Mouse (Mus musculus) CD4-positive, CD25-positive, alpha-beta regulatory T cell, adult 2 months (primary cell): ENCODE measurements around the gene Tubg2.
"Not testable (repeated sequence)": the region's sequence is repeated elsewhere in the genome, so short reads cannot be mapped to it uniquely, and the experiment has no call there.

Experiments
- DNase-seq: peaks from one replicate; pipeline ENCODE4 v3.0.0-alpha.2; 2012; ENCODE audit warnings: low read depth, low spot score

Tubg2 gene

DNA sequence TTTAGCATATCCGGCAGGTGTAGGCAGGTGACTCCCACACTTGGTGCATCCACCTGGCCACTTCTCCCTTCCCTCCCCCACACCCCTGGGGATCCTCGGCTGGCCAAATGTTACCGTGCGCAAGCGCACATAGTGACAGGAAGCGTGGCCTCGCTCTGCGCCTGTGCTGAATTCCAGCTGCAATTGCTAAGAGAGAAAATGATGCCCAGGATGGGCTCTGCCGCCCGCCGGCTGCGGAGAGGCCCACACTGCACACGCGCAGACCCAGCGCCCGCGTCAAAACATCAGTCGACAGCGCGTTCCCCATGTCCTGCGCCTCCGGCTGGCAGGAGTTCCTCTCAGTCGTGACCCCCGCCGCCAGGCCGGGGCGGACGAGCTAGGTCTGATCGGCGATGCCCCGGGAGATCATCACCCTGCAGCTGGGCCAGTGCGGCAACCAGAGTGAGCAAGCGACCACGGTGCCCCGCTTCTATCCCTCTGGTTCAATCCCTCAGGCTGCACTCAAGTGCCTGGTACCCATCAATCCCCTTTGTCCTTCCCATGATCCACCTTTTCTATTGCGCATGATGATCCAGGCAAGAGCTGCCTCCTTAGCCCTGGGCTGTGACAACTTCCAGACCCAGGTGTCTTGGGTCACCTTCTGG lies at the start of gene Tubg2:
Gene Tubg2, plus strand, starts transcription at position 180 of the 644 bp plus-strand sequence.
- peak; percentile 72 for DNase-seq

GRCm38 (mm10) chr11:101109351-101109750 lies 46.4 kb upstream of the Tubg2 start:
- DNase-seq = no peak

- no peak for DNase-seq
These were observed 45.0 kb upstream of the Tubg2 start for GRCm38 (mm10) chr11:101110708-101111107.

GRCm38 (mm10) chr11:101111178-101111577 lies 44.5 kb upstream of the Tubg2 start:
- DNase-seq = no peak

DNA sequence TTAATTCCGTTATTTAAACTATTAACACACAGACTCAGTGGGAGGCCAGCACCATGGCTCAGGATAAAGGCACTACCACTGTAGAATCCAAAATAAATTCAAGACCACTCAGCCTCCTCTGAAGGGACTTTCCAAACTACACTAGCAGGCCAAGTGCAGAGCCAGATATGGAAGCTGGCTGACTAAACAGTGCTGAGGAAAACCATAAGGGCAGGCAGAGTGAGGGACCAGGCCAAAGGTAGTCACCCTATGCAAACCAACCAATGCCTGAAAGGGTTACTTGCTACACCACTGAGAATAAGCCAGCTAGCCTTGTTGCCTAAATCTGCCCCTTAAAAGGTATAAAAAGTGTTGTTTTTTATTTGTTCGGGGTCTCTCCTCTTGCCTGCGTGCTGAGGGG lies 43.5 kb upstream of the Tubg2 start:
- DNase-seq = no peak

GRCm38 (mm10) chr11:101115564-101115963 lies 40.1 kb upstream of the Tubg2 start:
- DNase-seq = no peak

GRCm38 (mm10) chr11:101118105-101118504 lies 37.6 kb upstream of the Tubg2 start:
- DNase-seq = peak; percentile 29

DNA sequence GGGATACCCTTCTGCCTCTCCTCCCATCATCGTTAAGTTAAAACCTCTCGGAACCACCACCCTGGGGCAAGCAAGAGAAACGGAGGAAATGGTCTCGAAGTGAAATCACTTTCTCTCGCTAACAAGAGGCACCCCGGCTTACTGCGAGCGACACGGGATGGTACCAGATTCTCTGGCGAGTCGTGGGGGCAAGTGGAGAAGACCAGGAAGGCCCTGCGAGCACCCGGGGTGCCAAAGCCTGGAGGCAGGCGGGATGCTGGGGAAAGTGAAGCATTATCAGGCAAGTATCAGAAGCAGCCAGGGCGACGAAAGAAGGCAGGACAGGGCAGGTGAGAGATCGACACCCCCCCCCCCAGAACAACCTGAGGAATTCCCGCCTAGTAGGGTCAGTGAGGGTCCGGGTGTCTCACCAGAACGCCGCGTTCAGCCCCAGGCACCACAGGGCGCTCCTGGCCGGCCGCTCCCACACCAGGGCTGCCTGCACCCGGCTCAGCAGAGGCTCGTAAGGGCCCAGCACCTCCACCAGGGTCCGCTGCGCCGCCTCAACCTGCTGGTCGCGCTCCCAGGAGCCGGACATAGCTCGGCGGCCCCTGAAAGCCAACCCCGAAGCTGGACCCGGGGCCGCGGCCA lies 36.5 kb upstream of the Tubg2 start:
- no peak for DNase-seq

DNA sequence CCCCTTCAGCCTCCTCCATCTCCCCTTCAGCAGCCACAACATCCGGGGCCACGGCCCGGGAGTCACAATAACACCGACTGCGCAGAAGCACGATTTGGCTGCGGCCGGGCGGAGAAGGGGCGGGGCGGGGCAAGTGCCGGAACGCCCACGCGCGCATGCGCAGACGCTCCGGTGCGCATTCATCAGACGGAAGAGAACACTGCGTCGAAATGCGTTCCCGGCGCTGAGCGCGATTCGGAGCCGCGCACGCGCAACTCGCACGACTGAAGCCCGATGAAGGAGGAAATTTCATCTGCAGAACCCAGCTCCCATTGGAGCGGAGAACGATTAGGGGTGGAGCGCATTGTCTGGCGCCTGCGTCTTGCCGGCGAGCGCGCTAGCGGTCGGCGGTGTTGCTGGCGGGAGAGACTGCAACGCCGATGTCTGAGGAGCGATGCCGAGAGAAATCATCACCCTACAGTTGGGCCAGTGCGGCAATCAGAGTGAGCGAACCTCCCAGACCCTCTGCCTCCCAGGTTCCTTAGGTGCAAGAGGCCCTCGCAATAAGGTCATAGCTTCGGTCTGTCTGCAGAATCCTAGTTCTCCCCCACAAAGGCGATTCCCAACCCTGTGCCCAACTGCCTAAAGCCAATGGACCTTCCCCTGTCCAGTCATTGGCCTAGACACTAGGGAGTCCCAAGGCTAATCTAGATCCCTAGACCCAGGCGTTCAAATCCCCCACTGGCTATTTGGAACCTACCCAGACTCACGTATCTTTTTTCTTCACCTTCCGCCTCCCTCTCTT lies 35.8 kb upstream of the Tubg2 start, which contains the start of the genes Retreg3 and Tubg1:
Gene Retreg3, minus strand, starts transcription at position 133 of the 784 bp plus-strand sequence.
Gene Tubg1, plus strand, starts transcription at position 178 of the 784 bp plus-strand sequence.
- DNase-seq = peak; percentile 100

DNA sequence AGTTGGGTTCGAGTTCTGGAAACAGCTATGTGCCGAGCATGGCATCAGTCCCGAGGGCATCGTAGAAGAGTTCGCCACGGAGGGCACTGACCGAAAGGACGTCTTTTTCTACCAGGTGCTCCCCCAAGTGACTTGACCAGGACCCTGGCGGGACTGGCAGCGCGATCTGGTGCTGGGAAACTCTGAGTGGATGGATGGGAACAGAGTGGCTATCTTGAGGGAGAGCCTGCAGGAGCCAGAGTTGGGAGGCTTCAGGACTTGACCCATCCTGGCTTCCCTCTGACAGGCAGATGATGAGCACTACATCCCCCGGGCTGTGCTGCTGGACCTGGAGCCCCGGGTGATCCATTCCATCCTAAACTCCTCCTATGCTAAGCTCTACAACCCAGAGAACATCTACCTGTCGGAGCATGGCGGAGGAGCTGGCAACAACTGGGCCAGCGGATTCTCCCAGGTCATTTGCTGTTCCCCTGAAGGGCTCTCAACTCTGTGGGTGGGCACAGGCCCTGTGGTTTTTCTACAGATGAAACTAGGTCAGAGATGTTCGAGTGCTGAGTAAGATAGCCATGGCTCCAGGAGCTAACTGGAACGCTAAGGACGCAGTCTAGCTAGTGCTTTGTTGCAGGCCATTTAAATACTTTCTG lies 35.0 kb upstream of the Tubg2 start:
- no peak for DNase-seq

GRCm38 (mm10) chr11:101124494-101124893 lies 31.2 kb upstream of the Tubg2 start:
- not testable (repeated sequence) for DNase-seq

DNA sequence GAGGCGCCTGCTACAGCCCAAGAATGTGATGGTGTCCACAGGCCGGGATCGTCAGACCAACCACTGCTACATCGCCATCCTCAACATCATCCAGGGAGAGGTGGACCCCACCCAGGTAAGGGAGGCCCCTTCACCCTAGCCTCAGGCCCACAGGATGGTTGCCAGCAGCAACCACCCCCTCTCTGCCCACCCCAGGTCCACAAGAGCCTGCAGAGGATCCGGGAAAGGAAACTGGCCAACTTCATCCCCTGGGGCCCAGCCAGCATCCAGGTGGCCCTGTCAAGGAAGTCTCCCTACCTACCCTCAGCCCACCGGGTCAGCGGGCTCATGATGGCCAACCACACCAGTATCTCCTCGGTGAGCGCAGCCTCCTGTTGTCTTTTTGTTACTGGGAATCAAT lies 30.7 kb upstream of the Tubg2 start:
- not testable (repeated sequence) for DNase-seq

- DNase-seq = peak; percentile 36
These were observed 28.6 kb upstream of the Tubg2 start for GRCm38 (mm10) chr11:101127075-101127474.

- DNase-seq = no peak
These were observed 26.6 kb upstream of the Tubg2 start for GRCm38 (mm10) chr11:101128996-101129577.

GRCm38 (mm10) chr11:101130056-101130756 lies 25.5 kb upstream of the Tubg2 start:
- DNase-seq = no peak

- DNase-seq = no peak
These were observed 24.5 kb upstream of the Tubg2 start for GRCm38 (mm10) chr11:101131187-101131586.

DNA sequence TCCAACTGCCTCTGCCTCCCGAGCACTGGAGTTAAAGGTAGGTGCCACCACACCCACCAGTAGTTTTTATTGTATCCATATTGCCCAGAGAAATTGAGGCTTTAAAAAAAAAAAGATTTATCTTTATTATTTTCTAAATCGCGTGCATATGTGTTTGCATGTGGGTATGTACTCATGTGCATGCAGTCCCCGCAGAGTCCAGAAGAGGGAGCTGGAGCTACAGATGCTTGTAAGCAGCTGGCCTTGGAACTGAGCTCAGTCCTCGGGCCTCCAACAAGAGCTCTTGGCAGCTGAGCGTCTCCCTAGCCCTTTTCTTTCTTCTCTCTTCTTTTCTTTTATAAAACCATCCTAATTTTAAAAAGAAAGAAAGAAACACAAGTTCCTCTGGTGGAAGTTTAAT lies 24.0 kb upstream of the Tubg2 start:
- DNase-seq = peak; percentile 51

DNA sequence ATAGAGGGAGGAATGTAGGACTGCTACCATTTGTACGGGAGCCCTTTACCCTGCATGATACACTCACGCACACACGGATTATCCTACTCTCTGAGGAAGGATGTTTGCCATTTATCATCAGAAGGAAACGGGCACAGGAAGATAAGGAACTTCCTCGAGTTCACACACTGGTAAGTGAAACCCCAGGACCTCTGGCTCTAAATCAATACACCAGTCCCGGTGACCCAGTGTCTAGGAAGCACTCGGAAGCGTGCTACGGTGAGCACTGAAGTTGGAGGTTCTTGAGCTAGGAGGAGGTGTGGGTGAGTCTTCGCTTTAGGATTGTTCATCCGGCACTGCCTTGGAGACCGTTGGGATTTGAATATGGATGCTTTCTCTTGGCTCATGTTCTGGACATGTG lies 22.7 kb upstream of the Tubg2 start:
- no peak for DNase-seq

DNA sequence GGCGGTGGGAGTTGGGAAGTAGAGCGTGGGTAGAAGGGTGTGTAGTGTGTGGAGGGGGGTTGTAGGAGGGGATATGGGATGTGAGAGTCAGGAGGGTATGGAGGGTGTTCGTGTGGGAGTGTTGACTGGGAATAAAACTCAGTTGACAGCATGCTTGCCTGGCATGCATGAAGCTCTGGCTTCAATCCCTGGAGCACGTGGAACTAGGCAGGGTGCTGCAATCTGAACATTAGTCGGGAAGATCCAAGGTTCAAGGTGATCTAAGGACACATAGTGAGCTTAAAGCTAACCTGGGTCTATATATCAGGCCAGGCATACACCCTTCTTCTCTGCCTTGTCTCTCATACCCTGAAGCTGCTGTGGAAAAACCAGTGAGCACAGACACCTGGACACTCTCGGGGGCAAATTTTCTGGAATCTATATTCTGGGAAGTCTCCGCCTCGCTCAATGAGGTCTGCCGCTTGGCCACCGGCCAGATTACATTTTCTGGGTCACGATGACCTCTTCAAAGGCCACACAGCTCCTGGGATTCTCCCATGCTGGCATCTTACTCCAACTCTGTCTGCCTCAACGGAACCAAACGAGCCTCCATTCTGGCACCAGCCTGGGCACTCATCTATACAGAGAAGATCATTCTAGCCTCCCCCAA lies 21.4 kb upstream of the Tubg2 start:
- no peak for DNase-seq

DNA sequence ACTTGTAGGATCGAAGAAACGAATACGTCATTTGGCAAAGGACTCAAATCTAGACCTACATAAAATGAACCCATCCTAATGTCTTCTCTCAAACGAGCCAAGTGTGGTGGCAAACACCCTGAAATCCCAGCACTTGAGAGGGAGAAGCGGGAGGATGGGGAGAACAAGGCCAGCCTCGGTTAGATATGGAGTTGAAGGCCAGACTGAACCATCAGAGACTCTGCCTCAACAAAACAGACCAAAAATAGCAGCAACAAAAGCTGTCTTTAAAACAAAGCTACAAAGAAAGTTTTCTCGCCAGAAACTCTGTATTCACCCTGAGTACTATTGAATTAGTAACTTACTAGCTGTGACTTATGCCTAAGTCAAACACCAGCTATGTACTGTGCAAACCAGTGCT lies 18.7 kb upstream of the Tubg2 start:
- DNase-seq = no peak
